Mouse (Mus musculus): ENCODE results near the gene Tenm4. TPM values are rescaled to one million over a fixed set of nuclear protein-coding genes. Genes with fewer than 3 reads are reported as not detected.

Tenm4 gene
- total and polyA plus RNA-seq, 2 experiments from 2014 or later, result 1.4 to 5.9 TPM

DNA sequence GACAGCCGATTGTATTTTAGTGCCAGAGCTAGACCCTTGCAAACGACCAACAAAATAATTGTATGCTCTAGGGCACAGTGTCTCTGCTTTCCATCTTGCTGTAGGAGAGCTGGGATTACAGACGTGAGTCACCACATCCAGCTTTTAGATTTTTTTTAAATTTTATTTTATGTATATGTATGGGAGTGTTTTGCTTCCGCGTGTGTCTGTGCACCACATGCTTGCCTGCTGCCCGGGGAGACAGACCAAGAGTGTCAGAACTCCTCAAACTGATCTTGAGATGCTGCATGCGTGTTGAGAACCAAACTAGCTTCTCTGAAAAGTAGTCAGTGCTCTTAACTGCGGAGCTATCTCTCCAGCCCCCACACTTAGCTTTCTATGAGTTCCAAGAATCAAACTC, 336.0 kb downstream of the Tenm4 start:
- TF ChIP-seq EP300 (IDR thresholded peaks at IDR 0.05; ENCODE audit: low read depth) (no peak), CTCF (IDR thresholded peaks at IDR 0.05; ENCODE audit: low read depth) (no peak)
- Histone ChIP-seq H3K27ac (ENCODE audit: low read depth) (no peak overlapping the region), H3K4me3 (ENCODE audit: low read depth, low read length) (no peak overlapping the region), H3K27me3 (ENCODE audit: control insufficient read depth, insufficient read depth, low read length) (no peaks in the 10 kb centered on the region), H3K4me1 (ENCODE audit: control insufficient read depth, insufficient read depth) (no peaks in the 10 kb centered on the region), H3K36me3 (replicated peaks; ENCODE audit: control insufficient read depth, insufficient read depth, low read length) (no peaks in the 10 kb centered on the region), H3K9me3 (replicated peaks; ENCODE audit: control insufficient read depth, low read length) (no peaks in the 10 kb centered on the region), H3K9ac (replicated peaks; ENCODE audit: low read depth, low read length) (no peak overlapping the region), H3K4me2 (ENCODE audit: low read depth, low read length) (no peak overlapping the region)
- DNase-seq (ENCODE audit: low spot score) (no peak), ATAC-seq (ENCODE audit: insufficient read depth, low read depth) (no peak)
- 86% methylated on average over 8 of the region's 8 CpGs for WGBS

GRCm38 (mm10) chr7:96510396-96510795, 339.4 kb downstream of the Tenm4 start:
- no peak overlapping the region for H3K9ac ChIP-seq (replicated peaks; ENCODE audit: low read depth, low read length)
- no peaks in the 10 kb centered on the region for H3K36me3 ChIP-seq (replicated peaks; ENCODE audit: control insufficient read depth, insufficient read depth, low read length)
- H3K27me3 ChIP-seq (ENCODE audit: control insufficient read depth, insufficient read depth, low read length), result no peaks in the 10 kb centered on the region; the same call in 1 of the 2 replicates
- H3K27ac ChIP-seq (ENCODE audit: low read depth), result no peak overlapping the region
- H3K4me1 ChIP-seq (ENCODE audit: control insufficient read depth, insufficient read depth), result no peaks in the 10 kb centered on the region
- TF ChIP-seq CTCF (IDR thresholded peaks at IDR 0.05; ENCODE audit: low read depth), result no peak
- no peak for TF ChIP-seq EP300 (IDR thresholded peaks at IDR 0.05; ENCODE audit: low read depth)
- no peaks in the 10 kb centered on the region for H3K9me3 ChIP-seq (replicated peaks; ENCODE audit: control insufficient read depth, low read length)
- no peak overlapping the region for H3K4me3 ChIP-seq (ENCODE audit: low read depth, low read length)
- ATAC-seq (ENCODE audit: insufficient read depth, low read depth), result no peak
- H3K4me2 ChIP-seq (ENCODE audit: low read depth, low read length), result no peak overlapping the region
- WGBS, result 50% methylated on average over 5 of the region's 5 CpGs
- DNase-seq (ENCODE audit: low spot score), result no peak

DNA sequence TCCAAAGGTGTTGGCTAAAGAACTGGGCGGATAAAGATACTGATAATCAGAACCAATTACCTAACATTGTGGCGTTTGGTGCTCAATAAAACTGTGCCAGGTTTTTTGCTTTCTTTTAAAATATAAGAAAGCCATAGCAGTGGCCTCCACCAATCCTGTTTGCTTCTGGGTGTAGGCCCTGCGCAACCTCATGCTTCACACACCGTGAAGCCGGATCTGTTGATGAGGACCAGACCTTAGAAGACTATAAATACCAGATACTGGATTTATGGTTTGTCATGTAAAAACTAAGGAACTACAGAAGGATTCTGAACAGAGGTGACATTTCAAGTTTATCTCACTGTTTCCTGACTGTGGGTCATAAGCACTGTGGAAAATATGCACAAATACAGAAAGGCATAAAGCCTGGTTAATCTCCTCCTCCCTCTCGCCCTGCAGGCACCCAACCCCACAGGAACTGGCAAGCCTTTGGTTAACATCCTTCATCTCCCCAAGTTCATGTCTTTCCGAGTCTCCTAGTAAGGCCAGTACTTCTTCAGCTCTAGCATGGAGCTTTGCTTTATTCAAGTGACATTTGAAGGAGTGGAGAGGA, 340.1 kb downstream of the Tenm4 start:
- no peak overlapping the region for H3K9ac ChIP-seq (replicated peaks; ENCODE audit: low read depth, low read length)
- no peaks in the 10 kb centered on the region for H3K9me3 ChIP-seq (replicated peaks; ENCODE audit: control insufficient read depth, low read length)
- H3K27me3 ChIP-seq (ENCODE audit: control insufficient read depth, insufficient read depth, low read length), result no peaks in the 10 kb centered on the region; the same call in 1 of the 2 replicates
- H3K36me3 ChIP-seq (replicated peaks; ENCODE audit: control insufficient read depth, insufficient read depth, low read length), result no peaks in the 10 kb centered on the region
- H3K27ac ChIP-seq (ENCODE audit: low read depth), result no peak overlapping the region
- no peak for TF ChIP-seq EP300 (IDR thresholded peaks at IDR 0.05; ENCODE audit: low read depth)
- ATAC-seq (ENCODE audit: insufficient read depth, low read depth) (no peak), DNase-seq (ENCODE audit: low spot score) (no peak)
- WGBS, result 63% methylated on average over 7 of the region's 7 CpGs
- no peaks in the 10 kb centered on the region for H3K4me1 ChIP-seq (ENCODE audit: control insufficient read depth, insufficient read depth)
- H3K4me3 ChIP-seq (ENCODE audit: low read depth, low read length), result no peak overlapping the region
- H3K4me2 ChIP-seq (ENCODE audit: low read depth, low read length), result no peak overlapping the region

DNA sequence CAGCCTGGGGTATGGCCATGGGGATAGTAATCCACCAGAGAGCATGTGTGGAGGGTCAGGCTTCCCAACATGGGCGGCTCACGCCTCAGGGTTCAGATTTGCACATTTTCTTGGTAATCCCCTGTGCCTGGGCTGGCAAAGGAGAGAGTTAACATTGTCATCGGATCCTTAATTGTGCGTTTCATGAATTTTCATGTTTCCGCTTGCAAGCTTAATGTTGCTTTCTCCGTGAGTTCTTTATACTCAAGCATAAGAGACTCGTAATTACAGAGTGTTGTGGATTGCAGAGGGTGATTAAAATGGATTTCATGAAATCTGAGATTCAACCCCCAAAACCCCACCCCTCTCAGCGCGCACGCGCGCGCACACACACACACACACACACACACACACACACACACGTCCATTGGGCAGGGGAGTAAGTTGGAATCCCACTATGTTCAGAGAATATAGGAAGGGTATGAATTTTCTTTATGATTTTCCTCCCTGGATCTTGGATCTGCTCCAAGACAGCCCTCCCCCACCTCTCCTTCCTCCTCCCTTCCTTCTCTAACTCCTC, 341.0 kb downstream of the Tenm4 start:
- ATAC-seq (ENCODE audit: insufficient read depth, low read depth) (no peak), DNase-seq (ENCODE audit: low spot score) (no peak)
- Histone ChIP-seq H3K27me3 (ENCODE audit: control insufficient read depth, insufficient read depth, low read length) (no peaks in the 10 kb centered on the region; the same call in 1 of the 2 replicates), H3K4me2 (ENCODE audit: low read depth, low read length) (no peak overlapping the region), H3K9me3 (replicated peaks; ENCODE audit: control insufficient read depth, low read length) (no peaks in the 10 kb centered on the region), H3K36me3 (replicated peaks; ENCODE audit: control insufficient read depth, insufficient read depth, low read length) (no peaks in the 10 kb centered on the region), H3K4me1 (ENCODE audit: control insufficient read depth, insufficient read depth) (no peaks in the 10 kb centered on the region), H3K27ac (ENCODE audit: low read depth) (no peak overlapping the region), H3K4me3 (ENCODE audit: low read depth, low read length) (no peak overlapping the region), H3K9ac (replicated peaks; ENCODE audit: low read depth, low read length) (no peak overlapping the region)
- WGBS, result 83% methylated on average over 14 of the region's 14 CpGs
- TF ChIP-seq CTCF (IDR thresholded peaks at IDR 0.05; ENCODE audit: low read depth), result no peak

- DNase-seq (ENCODE audit: low spot score) (peak; percentile 70), ATAC-seq (ENCODE audit: insufficient read depth, low read depth) (no peak; the same call in 1 of the 2 replicates)
- TF ChIP-seq EP300 (IDR thresholded peaks at IDR 0.05; ENCODE audit: low read depth) (no peak), CTCF (IDR thresholded peaks at IDR 0.05; ENCODE audit: low read depth) (peak; percentile 96)
- H3K4me2 ChIP-seq (ENCODE audit: low read depth, low read length), result no peak overlapping the region
- H3K27ac ChIP-seq (ENCODE audit: low read depth), result no peak overlapping the region
- H3K9ac ChIP-seq (replicated peaks; ENCODE audit: low read depth, low read length), result no peak overlapping the region
- H3K4me1 ChIP-seq (ENCODE audit: control insufficient read depth, insufficient read depth), result no peaks in the 10 kb centered on the region
- H3K4me3 ChIP-seq (ENCODE audit: low read depth, low read length), result no peak overlapping the region
- 2% methylated on average over 2 of the region's 2 CpGs for WGBS
- H3K36me3 ChIP-seq (replicated peaks; ENCODE audit: control insufficient read depth, insufficient read depth, low read length), result no peaks in the 10 kb centered on the region
- H3K27me3 ChIP-seq (ENCODE audit: control insufficient read depth, insufficient read depth, low read length), result 0 out of 2 replicates have a peak, but pooled peaks cover 4% of the 10 kb centered on the region
- no peaks in the 10 kb centered on the region for H3K9me3 ChIP-seq (replicated peaks; ENCODE audit: control insufficient read depth, low read length)
Measured at GRCm38 (mm10) chr7:96519216-96519615, 348.2 kb downstream of the Tenm4 start.

DNA sequence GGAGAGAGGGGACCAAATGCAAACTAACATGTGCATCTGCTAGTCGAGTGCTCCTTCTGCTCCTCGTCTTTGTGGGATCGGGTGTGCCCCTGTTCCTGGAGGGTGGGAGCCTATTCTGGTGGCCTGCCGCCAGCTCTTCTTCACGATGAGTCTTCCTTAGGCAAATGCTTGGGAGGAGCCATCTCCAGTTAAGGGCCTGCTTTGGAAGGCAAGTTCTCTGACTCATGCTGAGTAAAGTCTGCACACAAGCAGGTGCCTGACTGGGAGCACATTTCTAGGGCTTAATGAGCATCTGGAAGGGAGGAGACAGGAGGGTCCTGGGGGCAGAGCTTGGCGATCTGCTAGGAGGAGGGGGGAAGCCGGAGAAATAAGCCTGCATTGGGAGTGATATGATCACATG, 350.9 kb downstream of the Tenm4 start:
- no peak overlapping the region for H3K4me3 ChIP-seq (ENCODE audit: low read depth, low read length)
- no peaks in the 10 kb centered on the region for H3K9me3 ChIP-seq (replicated peaks; ENCODE audit: control insufficient read depth, low read length)
- 63% methylated on average over 7 of the region's 7 CpGs for WGBS
- H3K27me3 ChIP-seq (ENCODE audit: control insufficient read depth, insufficient read depth, low read length), result 0 out of 2 replicates have a peak, but pooled peaks cover 4% of the 10 kb centered on the region
- no peak overlapping the region for H3K9ac ChIP-seq (replicated peaks; ENCODE audit: low read depth, low read length)
- ATAC-seq (ENCODE audit: insufficient read depth, low read depth) (no peak), DNase-seq (ENCODE audit: low spot score) (no peak)
- H3K27ac ChIP-seq (ENCODE audit: low read depth), result no peak overlapping the region
- TF ChIP-seq CTCF (IDR thresholded peaks at IDR 0.05; ENCODE audit: low read depth), result no peak
- no peak for TF ChIP-seq EP300 (IDR thresholded peaks at IDR 0.05; ENCODE audit: low read depth)
- no peaks in the 10 kb centered on the region for H3K4me1 ChIP-seq (ENCODE audit: control insufficient read depth, insufficient read depth)
- H3K36me3 ChIP-seq (replicated peaks; ENCODE audit: control insufficient read depth, insufficient read depth, low read length), result no peaks in the 10 kb centered on the region
- H3K4me2 ChIP-seq (ENCODE audit: low read depth, low read length), result no peak overlapping the region

Measured in heart, postnatal 0 days (tissue).